8 mouse cellular contexts compared by ENCODE assay signal in the genomic region with DNA sequence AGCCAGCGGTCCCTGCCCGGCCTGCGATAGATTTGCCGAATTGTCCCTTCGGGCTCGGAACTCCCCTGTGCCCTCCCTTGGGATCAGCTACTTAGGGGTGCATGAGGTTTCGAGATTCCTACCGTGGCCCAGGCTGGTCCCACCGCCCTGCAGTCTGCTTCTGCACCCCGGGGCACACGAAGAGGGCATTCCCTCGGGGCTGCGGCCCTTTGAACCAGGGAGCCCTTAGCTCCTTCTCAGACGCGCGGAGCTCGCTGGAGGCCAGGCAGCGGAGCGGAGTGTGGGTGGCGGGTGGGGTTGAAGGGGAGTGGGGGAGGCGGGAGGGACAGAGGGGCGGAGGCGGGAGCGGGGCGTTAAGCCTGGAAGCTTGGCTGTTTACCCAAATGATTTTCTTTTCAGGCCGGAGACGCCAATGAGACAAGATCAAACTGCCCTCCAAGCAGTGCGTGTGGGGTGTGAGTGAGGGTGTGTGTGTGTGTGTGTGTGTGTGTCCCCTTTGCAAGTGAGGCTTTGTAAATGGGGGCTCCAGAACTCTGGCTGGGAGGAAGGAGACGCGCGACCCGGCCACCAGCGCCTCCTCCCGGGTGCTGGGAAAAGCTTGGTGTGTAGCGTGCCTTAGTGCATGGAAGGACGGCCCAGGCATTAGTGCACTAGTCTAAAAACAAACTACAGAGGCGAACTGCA. TPM values are rescaled to one million over a fixed set of nuclear protein-coding genes. Genes with fewer than 3 reads are reported as not detected.
DNase-seq lines count a peak whose midpoint lies in the region; ATAC-seq and TF ChIP-seq lines count a peak whose summit lies in the region.

No protein-coding gene starts in this region.

- no peak for TF ChIP-seq POLR2A in lung, adult 2 months (IDR thresholded peaks at IDR 0.05; ENCODE audit: borderline replicate concordance, extremely low read depth, low read depth, low read length)
- TF ChIP-seq POLR2A in limb, embryonic 14.5 days (IDR thresholded peaks at IDR 0.05; ENCODE audit: borderline replicate concordance, extremely low read depth, insufficient read depth, insufficient read length): no peak
- no peak for TF ChIP-seq POLR2A in thymus, adult 2 months (IDR thresholded peaks at IDR 0.05; ENCODE audit: control insufficient read depth, extremely low read depth, insufficient read depth, low read length, poor library complexity)

- no peak overlapping the region for H3K27ac ChIP-seq in heart, embryonic 15.5 days
- no peak overlapping the region for H3K27ac ChIP-seq in limb, embryonic 14.5 days (replicated peaks; ENCODE audit: low read depth, low read length)
- no peak overlapping the region for H3K27ac ChIP-seq in thymus, adult 2 months (ENCODE audit: control insufficient read depth, insufficient read depth, low read length)

- H3K27me3 ChIP-seq in heart, embryonic 15.5 days: peaks cover 91% of the 10 kb centered on the region
- peaks cover 94% of the 10 kb centered on the region for H3K27me3 ChIP-seq in limb, embryonic 14.5 days (ENCODE audit: control insufficient read depth, insufficient read depth, low read length)
- no peaks in the 10 kb centered on the region; the same call in 1 of the 2 replicates for H3K27me3 ChIP-seq in thymus, adult 2 months (ENCODE audit: control insufficient read depth, insufficient read depth, low read length)

- H3K9ac ChIP-seq in heart, embryonic 15.5 days: no peak overlapping the region
- no peak overlapping the region; the same call in 1 of the 2 replicates for H3K9ac ChIP-seq in limb, embryonic 14.5 days (ENCODE audit: low read depth, low read length, severe bottlenecking)

- no peak for TF ChIP-seq CTCF in lung, adult 2 months (IDR thresholded peaks at IDR 0.05; ENCODE audit: insufficient read depth, low read length)
- no peak for TF ChIP-seq CTCF in thymus, adult 2 months (IDR thresholded peaks at IDR 0.05; ENCODE audit: borderline replicate concordance, control insufficient read depth, extremely low read depth, insufficient read depth, low read length, poor library complexity)

- H3K4me3 ChIP-seq in lung, adult 2 months (replicated peaks; ENCODE audit: extremely low read depth, low read depth, low read length): peak overlapping the region; percentile 44
- H3K4me3 ChIP-seq in heart, embryonic 15.5 days: peak overlapping the region; percentile 22
- peak overlapping the region; percentile 18; the same call in 1 of the 2 replicates for H3K4me3 ChIP-seq in limb, embryonic 14.5 days (replicated peaks; ENCODE audit: low read length)
- H3K4me3 ChIP-seq in thymus, adult 2 months (ENCODE audit: control insufficient read depth, insufficient read depth, low read length): no peak overlapping the region

- H3K36me3 ChIP-seq in heart, embryonic 15.5 days: no peaks in the 10 kb centered on the region
- no peaks in the 10 kb centered on the region for H3K36me3 ChIP-seq in limb, embryonic 14.5 days (ENCODE audit: control insufficient read depth, insufficient read depth, low read length)
- H3K36me3 ChIP-seq in thymus, adult 2 months (ENCODE audit: control insufficient read depth, insufficient read depth, low read length): no peaks in the 10 kb centered on the region

- ATAC-seq in heart, embryonic 15.5 days (replicated peaks; ENCODE audit: insufficient number of reproducible peaks, insufficient read depth, low FRiP score, low read depth): no peak
- no peak for ATAC-seq in limb, embryonic 14.5 days (ENCODE audit: low FRiP score, low read depth)

- WGBS in lung, adult 2 months: 24% methylated on average over 37 of the region's 37 CpGs
- 7% methylated on average over 37 of the region's 37 CpGs for WGBS in heart, embryonic 15.5 days
- whole genome bisulfite sequencing in limb, embryonic 14.5 days: 3% methylated on average over 33 of the region's 37 CpGs
- WGBS in thymus, adult 2 months: 9% methylated on average over 37 of the region's 37 CpGs

- no peaks in the 10 kb centered on the region for H3K9me3 ChIP-seq in heart, embryonic 15.5 days (replicated peaks)
- no peaks in the 10 kb centered on the region for H3K9me3 ChIP-seq in limb, embryonic 14.5 days (ENCODE audit: control insufficient read depth, low read length)

- no peaks in the 10 kb centered on the region for H3K4me1 ChIP-seq in lung, adult 2 months (ENCODE audit: control insufficient read depth, insufficient read depth, low read length)
- peaks cover 10% of the 10 kb centered on the region; the same call in 1 of the 2 replicates for H3K4me1 ChIP-seq in heart, embryonic 15.5 days (replicated peaks)
- H3K4me1 ChIP-seq in limb, embryonic 14.5 days (ENCODE audit: control insufficient read depth, insufficient read depth, low read length): peaks cover 4% of the 10 kb centered on the region; the same call in 1 of the 2 replicates
- no peaks in the 10 kb centered on the region for H3K4me1 ChIP-seq in thymus, adult 2 months (replicated peaks; ENCODE audit: control insufficient read depth, insufficient read depth, low read length)

- DNase-seq in lung, adult 2 months: no peak
- DNase-seq in lung, postnatal 14 days: no peak
- peak; percentile 3 for DNase-seq in limb, embryonic 14.5 days (ENCODE audit: low spot score)
- peak; percentile 41 for DNase-seq in ovary, postnatal 14 days (ENCODE audit: low spot score)
- DNase-seq in thymus, postnatal 36 days: no peak
- DNase-seq in thymus, adult 2 months: no peak
- no peak for DNase-seq in layer of hippocampus, adult 18-20 months (ENCODE audit: low spot score in 2 of 2)

- peak overlapping the region; percentile 48 for H3K4me2 ChIP-seq in heart, embryonic 15.5 days
- peak overlapping the region; percentile 30 for H3K4me2 ChIP-seq in limb, embryonic 14.5 days (replicated peaks; ENCODE audit: low read depth, low read length, severe bottlenecking)

RNA-seq across cellular contexts. Expression of a gene that starts 28.8 kb away (rescaled TPM):
- polyA plus RNA-seq in lung, adult 2 months (2012; rRNA removed): 231 and 263 TPM in 2 replicates
- polyA plus RNA-seq in heart, embryonic 15.5 days (2015; fragmentation: Nextera tagmentation; extraction: Ambion mirVana): 25.1 and 27.6 TPM in 2 replicates
- polyA plus RNA-seq in limb, embryonic 14.5 days (2012; rRNA removed): 80.2 and 134 TPM in 2 replicates
- 54.7 and 60.8 TPM in 2 replicates for polyA plus RNA-seq in limb, embryonic 14.5 days (2014; fragmentation: Nextera tagmentation; extraction: Ambion mirVana)
- polyA plus RNA-seq in thymus, adult 2 months (2012; rRNA removed): 12.8 and 14.7 TPM in 2 replicates
- 10 to 100 TPM; 40.8 to 55.2 TPM for total RNA-seq in layer of hippocampus, adult 18-20 months (2021)

Comparison
In these comparisons a context has a peak if more than half of its experiments do, and no peak if none do; other contexts are left out.
1. DNase-seq: peak in limb, embryonic 14.5 days (single experiment) and ovary, postnatal 14 days (single experiment); none in lung, adult 2 months (single experiment), lung, postnatal 14 days (single experiment), thymus, postnatal 36 days (0 of 2), thymus, adult 2 months (single experiment) and layer of hippocampus, adult 18-20 months (0 of 2).